Mouse (Mus musculus): ENCODE measurements around the gene Clba1.

Gene Clba1

GRCm38 (mm10) chr12:112821974-112822373 is 13.2 kb downstream of the Clba1 start:
- TF ChIP-seq GATA4 (IDR thresholded peaks at IDR 0.05; ENCODE audit: insufficient replicate concordance, low read length): no peak

GRCm38 (mm10) chr12:112822676-112823075 is 13.9 kb downstream of the Clba1 start:
- TF ChIP-seq GATA4 (IDR thresholded peaks at IDR 0.05; ENCODE audit: insufficient replicate concordance, low read length): no peak

GRCm38 (mm10) chr12:112823221-112823620 is 14.5 kb downstream of the Clba1 start:
- TF ChIP-seq GATA4 (IDR thresholded peaks at IDR 0.05; ENCODE audit: insufficient replicate concordance, low read length): no peak

- no peak for TF ChIP-seq GATA4 (IDR thresholded peaks at IDR 0.05; ENCODE audit: insufficient replicate concordance, low read length)
Measured at GRCm38 (mm10) chr12:112825901-112826300, 17.2 kb downstream of the Clba1 start.

- no peak for TF ChIP-seq GATA4 (IDR thresholded peaks at IDR 0.05; ENCODE audit: insufficient replicate concordance, low read length)
Measured at GRCm38 (mm10) chr12:112828501-112829243, 19.9 kb downstream of the Clba1 start.

- TF ChIP-seq GATA4 (IDR thresholded peaks at IDR 0.05; ENCODE audit: insufficient replicate concordance, low read length): no peak; the same call in 1 of the 2 replicates
Measured at GRCm38 (mm10) chr12:112829244-112829864, 20.6 kb downstream of the Clba1 start, which contains the start of gene Cdca4. Gene Cdca4, minus strand, starts transcription at chr12:112829423.

- no peak for TF ChIP-seq GATA4 (IDR thresholded peaks at IDR 0.05; ENCODE audit: insufficient replicate concordance, low read length)
Measured at GRCm38 (mm10) chr12:112830141-112830540, 21.4 kb downstream of the Clba1 start.

- no peak for TF ChIP-seq GATA4 (IDR thresholded peaks at IDR 0.05; ENCODE audit: insufficient replicate concordance, low read length)
Measured at GRCm38 (mm10) chr12:112830570-112830969, 21.8 kb downstream of the Clba1 start.

- TF ChIP-seq GATA4 (IDR thresholded peaks at IDR 0.05; ENCODE audit: insufficient replicate concordance, low read length): no peak
Measured at GRCm38 (mm10) chr12:112832411-112832810, 23.7 kb downstream of the Clba1 start.

GRCm38 (mm10) chr12:112833527-112833926 is 24.8 kb downstream of the Clba1 start:
- no peak for TF ChIP-seq GATA4 (IDR thresholded peaks at IDR 0.05; ENCODE audit: insufficient replicate concordance, low read length)

GRCm38 (mm10) chr12:112835046-112835445 is 26.3 kb downstream of the Clba1 start:
- no peak for TF ChIP-seq GATA4 (IDR thresholded peaks at IDR 0.05; ENCODE audit: insufficient replicate concordance, low read length)

GRCm38 (mm10) chr12:112840209-112841086 is 31.7 kb downstream of the Clba1 start:
- peak; percentile 60; the same call in 1 of the 2 replicates for TF ChIP-seq GATA4 (IDR thresholded peaks at IDR 0.05; ENCODE audit: insufficient replicate concordance, low read length)

- no peak for TF ChIP-seq GATA4 (IDR thresholded peaks at IDR 0.05; ENCODE audit: insufficient replicate concordance, low read length)
Measured at GRCm38 (mm10) chr12:112843803-112844202, 35.1 kb downstream of the Clba1 start.

- TF ChIP-seq GATA4 (IDR thresholded peaks at IDR 0.05; ENCODE audit: insufficient replicate concordance, low read length): no peak
Measured at GRCm38 (mm10) chr12:112847880-112848279, 39.1 kb downstream of the Clba1 start.

- TF ChIP-seq GATA4 (IDR thresholded peaks at IDR 0.05; ENCODE audit: insufficient replicate concordance, low read length): no peak
Measured at GRCm38 (mm10) chr12:112849235-112850022, 40.7 kb downstream of the Clba1 start.

All from liver, adult (tissue).